Mouse (Mus musculus) cerebellum, adult 2 months (tissue): ENCODE results near the gene Eif4enif1.

Source experiments
- CTCF ChIP-seq: fragments of 200-500 bp; IDR thresholded peaks from 2 replicates; pipeline ENCODE4 v1.5.1; 2011; ENCODE audit warnings: low read depth, mild to moderate bottlenecking, control low read depth, low read length, moderate library complexity, borderline replicate concordance; ENCODE audit not compliant: insufficient read depth
- POLR2A ChIP-seq: fragments of 200-500 bp; IDR thresholded peaks from 2 replicates; pipeline ENCODE4 v1.6.1; 2011; ENCODE audit warnings: low read length, control low read depth, borderline replicate concordance; ENCODE audit not compliant: insufficient read depth

DNA sequence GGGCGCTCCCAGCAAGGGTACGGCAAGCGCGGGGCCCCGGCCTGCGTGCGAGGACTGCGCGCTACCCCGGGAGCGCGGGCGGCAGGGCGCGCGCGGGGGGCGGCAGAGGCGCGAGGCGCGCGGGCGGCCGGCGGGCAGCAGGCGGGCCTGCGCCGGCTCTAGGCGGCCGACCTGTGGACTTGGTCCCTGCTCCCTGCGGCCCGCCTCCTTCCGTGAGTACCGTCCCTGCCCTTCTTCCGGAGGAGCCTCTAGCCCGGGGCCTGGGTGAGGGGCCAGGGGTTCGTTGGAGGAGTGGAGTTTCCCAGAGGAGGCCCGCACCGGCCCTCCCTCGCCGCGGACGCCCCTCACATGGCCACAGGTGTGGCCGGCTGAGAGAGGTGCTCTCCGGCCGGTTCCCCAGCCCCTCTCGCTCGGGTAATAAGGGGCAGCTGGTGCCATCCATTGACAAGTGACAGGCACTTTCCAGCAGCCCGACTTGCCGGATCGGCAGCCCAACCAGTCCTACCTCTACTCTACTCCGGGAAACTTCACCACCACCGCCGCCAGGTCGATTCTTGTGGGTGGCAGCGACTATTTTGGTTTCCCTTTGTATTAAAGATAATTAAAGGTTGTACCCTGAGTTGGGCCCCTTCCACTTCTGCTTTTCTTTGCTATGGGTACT, 719 bp downstream of the Eif4enif1 start:
- no peak for TF ChIP-seq CTCF
- no peak for TF ChIP-seq POLR2A
